Mouse (Mus musculus) kidney, postnatal 14 days (tissue): ENCODE data around the gene Slc36a4.
A peak's percentile ranks its signal among the peaks of the same experiment; 100 is the strongest.

Source experiments
- DNase-seq: peaks from one replicate; pipeline ENCODE4 v3.0.0; 2022; ENCODE audit warnings: mixed read lengths

The Slc36a4 gene

DNA sequence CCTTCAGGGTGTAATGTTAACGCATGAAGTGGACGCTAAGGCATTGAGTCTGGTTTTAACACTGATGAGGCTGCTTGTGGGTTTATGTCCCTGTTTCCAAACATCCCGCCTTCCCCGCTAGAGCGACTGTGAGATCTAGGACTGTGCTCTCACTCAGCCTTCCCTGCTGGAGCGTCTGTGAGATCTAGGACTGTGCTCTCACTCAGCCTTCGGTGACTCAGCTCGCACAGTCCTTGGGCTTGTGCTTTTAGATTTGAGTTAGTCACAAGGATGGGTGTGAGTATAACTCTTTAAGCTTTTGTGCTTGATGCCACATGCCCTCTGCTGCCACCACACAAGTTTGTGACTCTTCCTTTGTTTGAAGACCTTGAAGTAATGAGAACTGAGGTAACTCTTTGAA, 17.6 kb downstream of the Slc36a4 start:
- no peak for DNase-seq

- peak; percentile 12 for DNase-seq
These were observed 22.5 kb downstream of the Slc36a4 start for GRCm38 (mm10) chr9:15731758-15732748.

GRCm38 (mm10) chr9:15734056-15734866, 24.7 kb downstream of the Slc36a4 start:
- DNase-seq: no peak

DNA sequence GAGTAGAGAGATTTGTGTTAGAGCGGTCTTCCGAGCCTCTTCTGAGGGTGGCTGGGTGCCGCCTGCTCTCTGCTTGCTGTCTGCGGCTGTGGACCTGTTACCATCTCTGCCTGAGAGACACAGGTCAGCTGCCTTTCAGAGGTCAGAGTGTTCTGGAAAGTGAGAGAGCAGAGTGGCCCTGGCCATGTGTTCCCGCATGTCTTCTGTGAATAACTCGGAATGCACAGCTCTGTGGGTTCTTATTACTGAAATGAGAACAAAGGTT, 25.3 kb downstream of the Slc36a4 start:
- no peak for DNase-seq

- DNase-seq: no peak
These were observed 28.0 kb downstream of the Slc36a4 start for GRCm38 (mm10) chr9:15737522-15737921.

GRCm38 (mm10) chr9:15741428-15741827, 31.9 kb downstream of the Slc36a4 start:
- DNase-seq: no peak

- no peak for DNase-seq
These were observed 32.4 kb downstream of the Slc36a4 start for GRCm38 (mm10) chr9:15741931-15742330.

GRCm38 (mm10) chr9:15745985-15746607, 36.6 kb downstream of the Slc36a4 start:
- DNase-seq: no peak

DNA sequence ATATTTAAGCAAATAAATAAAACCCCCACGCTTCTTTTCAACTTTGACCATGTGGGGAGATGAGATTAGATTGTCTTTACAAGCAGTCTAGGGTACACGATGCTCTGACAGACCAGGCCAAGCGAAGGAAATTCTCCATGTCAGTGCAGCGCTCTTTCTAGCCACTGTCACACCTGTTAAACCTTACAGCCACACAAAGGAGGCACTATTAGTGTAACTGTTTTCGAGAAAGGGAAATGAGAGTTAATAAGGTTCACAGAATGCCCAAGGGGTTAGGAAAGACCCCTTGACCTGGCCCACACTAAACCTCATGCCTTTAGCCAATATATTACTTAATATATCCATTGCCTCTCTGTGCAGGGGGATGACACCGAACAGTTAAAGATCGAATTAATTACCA, 37.1 kb downstream of the Slc36a4 start:
- no peak for DNase-seq

- DNase-seq: no peak
These were observed 38.8 kb downstream of the Slc36a4 start for GRCm38 (mm10) chr9:15748383-15748782.

GRCm38 (mm10) chr9:15759318-15759717, 49.8 kb downstream of the Slc36a4 start:
- DNase-seq: no peak

- DNase-seq: no peak
These were observed 56.8 kb downstream of the Slc36a4 start for GRCm38 (mm10) chr9:15766379-15766778.

- DNase-seq: no peak
These were observed 57.3 kb downstream of the Slc36a4 start for GRCm38 (mm10) chr9:15766821-15767220.

- DNase-seq: no peak
These were observed 63.2 kb downstream of the Slc36a4 start for GRCm38 (mm10) chr9:15772766-15773165.

GRCm38 (mm10) chr9:15773426-15773825, 63.9 kb downstream of the Slc36a4 start:
- no peak for DNase-seq

- DNase-seq: no peak
These were observed 65.4 kb downstream of the Slc36a4 start for GRCm38 (mm10) chr9:15774911-15775310.

- DNase-seq: no peak
These were observed 72.4 kb downstream of the Slc36a4 start for GRCm38 (mm10) chr9:15781936-15782335.

- DNase-seq: no peak
These were observed 76.7 kb downstream of the Slc36a4 start for GRCm38 (mm10) chr9:15786192-15786591.

DNA sequence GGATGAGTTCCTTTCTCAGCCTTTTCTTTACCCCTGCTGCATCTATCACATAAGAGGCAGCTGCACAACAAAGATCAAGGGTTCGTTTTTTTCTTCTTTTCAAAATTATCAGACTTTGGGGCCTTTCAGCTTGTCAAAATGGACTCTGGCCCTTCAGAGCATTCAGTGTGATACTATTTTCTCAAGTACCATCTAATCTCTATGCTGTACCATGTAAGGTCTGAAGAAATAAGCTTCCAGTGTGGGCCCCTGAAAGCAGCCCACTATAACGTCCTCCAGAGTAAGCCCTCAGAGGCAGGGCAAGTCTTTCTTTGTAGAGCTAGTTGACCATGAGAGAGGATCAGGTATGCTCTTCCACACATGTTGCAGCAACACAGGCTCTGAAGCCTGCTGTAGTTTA, 77.1 kb downstream of the Slc36a4 start:
- DNase-seq: no peak

GRCm38 (mm10) chr9:15792076-15792475, 82.5 kb downstream of the Slc36a4 start:
- DNase-seq: no peak
